Mouse (Mus musculus) skeletal muscle tissue, adult 2 months (tissue): ENCODE results near the gene Fam214a.

Source experiments
- DNase-seq: peaks from one replicate; pipeline ENCODE4 v3.0.0-alpha.2; 2012; ENCODE audit warnings: low read depth, low spot score

The Fam214a gene

DNA sequence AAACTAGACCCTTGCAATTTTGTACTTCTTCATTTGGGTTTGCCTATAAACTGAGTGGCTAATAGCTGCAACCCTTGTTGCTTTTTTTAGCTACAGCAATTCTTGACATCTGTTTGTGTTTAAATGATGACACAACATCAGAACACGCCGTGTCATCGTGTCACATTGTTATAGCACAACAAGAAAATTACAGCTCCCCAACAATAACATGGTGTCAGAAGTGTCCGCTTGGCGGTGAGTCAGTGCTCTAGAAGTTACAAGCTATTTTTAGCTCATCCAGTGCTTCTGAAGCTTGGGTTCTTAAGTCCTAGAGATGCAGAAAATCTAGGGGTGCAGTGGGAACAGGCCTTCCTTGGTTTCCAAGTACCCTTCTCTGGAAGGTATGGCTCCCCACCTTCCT lies 578 bp upstream of the Fam214a start:
- DNase-seq: peak; percentile 47

- peak; percentile 84 for DNase-seq
Measured at GRCm38 (mm10) chr9:74953265-74953958, 728 bp downstream of the Fam214a start.

DNA sequence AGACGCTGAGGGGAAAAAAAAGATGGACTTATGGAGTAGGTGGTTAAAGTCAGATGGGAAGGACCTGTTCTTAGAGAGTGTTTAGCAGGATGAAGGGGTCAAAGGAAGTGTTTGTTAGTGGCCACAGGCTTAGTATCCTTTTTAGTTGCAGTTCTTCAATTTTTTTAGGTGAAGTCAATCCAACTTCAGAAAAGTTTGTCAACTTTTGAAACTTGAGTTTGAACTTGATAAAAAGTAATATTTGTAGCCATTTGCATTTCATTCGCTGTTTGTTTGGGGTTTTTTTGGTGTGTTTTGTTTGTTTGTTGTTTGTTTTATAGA lies 1.2 kb downstream of the Fam214a start:
- no peak for DNase-seq

- DNase-seq: no peak
Measured at GRCm38 (mm10) chr9:74954387-74954786, 1.7 kb downstream of the Fam214a start.

GRCm38 (mm10) chr9:74960630-74961029 lies 7.9 kb downstream of the Fam214a start:
- DNase-seq: no peak

GRCm38 (mm10) chr9:74961073-74961575 lies 8.4 kb downstream of the Fam214a start:
- DNase-seq: no peak

- no peak for DNase-seq
Measured at GRCm38 (mm10) chr9:74963953-74964352, 11.3 kb downstream of the Fam214a start.

DNA sequence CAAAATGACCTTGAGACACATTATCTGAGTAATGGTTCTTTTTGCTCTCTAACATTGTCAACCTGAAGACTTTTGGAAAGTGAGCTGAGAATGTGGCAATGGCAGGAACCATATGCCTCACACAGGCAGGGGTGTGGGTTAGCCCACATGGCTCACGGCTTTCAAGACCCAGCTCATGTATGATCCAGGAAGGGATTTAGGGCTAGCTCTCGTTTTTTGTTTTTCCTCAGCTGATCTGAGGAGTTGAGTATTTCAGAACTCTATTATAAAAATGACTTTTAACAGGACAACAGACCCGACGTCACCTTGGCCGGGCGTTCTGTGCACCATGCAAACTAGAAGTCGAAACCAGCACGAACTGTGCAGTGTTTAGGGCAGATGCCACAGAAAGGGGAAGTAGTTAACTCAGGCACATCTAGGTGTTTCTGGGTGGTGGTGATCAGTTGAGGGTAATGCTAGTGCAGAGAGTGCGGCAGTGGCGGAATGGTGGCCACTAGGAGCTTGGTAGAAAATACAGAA lies 12.2 kb downstream of the Fam214a start:
- no peak for DNase-seq

- no peak for DNase-seq
Measured at GRCm38 (mm10) chr9:74966200-74966599, 13.5 kb downstream of the Fam214a start.

- no peak for DNase-seq
Measured at GRCm38 (mm10) chr9:74968647-74969428, 16.2 kb downstream of the Fam214a start.

DNA sequence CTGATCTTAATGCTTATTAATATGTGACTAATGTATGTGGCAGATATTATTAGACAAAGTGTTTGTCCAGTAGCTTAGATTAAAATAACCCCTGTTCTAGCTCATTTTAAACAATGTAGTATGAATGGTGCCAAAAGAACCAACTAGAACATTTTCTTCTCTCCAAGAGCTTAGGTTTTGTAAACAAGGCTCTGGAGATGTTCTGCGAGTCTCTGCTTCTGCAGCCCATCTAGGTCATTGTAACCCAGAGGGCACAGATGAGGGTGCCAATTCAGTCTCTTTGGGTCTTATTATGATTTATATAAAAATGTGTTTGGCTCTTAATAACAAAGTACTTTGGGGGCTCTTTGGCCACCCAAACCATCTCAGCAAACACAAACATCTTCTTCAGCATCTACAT lies 17.9 kb downstream of the Fam214a start:
- DNase-seq: no peak

- no peak for DNase-seq
Measured at GRCm38 (mm10) chr9:74971191-74971976, 18.7 kb downstream of the Fam214a start.

GRCm38 (mm10) chr9:74972736-74973135 lies 20.1 kb downstream of the Fam214a start:
- DNase-seq: no peak

DNA sequence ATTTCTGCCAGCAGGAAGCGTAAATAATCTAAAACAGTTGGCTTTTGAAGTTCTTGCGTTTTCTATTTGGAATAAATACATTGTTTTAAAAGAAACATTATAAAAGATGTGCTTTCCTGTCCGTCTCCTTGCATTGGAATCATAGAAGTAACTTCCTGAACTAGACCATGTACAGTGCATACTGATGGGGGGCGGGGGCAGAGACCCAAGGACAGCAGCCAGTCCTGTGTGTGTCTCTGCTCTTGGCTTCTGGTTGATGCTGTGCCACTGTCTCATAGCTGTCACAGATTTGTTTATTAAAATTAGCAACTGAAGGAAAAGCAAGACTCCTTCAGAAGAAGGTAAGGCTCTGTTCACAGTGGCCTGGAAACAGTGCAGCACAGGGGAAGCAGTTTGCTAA lies 20.5 kb downstream of the Fam214a start:
- DNase-seq: no peak

DNA sequence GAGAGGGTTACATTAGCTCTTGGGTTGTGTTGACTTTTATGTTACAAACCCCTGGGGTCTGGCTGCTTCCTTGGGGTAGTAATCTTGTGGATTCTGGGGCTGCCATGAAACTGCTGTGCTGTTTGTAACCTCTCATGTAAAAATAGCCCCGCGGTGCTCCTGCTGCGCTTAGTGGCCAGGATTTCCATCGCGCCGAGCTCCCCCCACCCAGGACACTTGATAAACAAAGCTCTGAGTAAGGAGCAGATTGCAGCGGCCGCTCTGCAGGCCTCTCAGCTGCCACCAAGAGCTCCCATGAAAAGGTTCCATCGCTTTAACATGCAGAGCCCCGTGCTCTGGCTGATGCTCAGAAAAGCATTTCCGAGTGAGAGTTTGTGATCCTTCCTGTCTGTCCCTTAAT lies 22.1 kb downstream of the Fam214a start:
- peak; percentile 49 for DNase-seq

- peak; percentile 44 for DNase-seq
Measured at GRCm38 (mm10) chr9:74975416-74975815, 22.7 kb downstream of the Fam214a start.

DNA sequence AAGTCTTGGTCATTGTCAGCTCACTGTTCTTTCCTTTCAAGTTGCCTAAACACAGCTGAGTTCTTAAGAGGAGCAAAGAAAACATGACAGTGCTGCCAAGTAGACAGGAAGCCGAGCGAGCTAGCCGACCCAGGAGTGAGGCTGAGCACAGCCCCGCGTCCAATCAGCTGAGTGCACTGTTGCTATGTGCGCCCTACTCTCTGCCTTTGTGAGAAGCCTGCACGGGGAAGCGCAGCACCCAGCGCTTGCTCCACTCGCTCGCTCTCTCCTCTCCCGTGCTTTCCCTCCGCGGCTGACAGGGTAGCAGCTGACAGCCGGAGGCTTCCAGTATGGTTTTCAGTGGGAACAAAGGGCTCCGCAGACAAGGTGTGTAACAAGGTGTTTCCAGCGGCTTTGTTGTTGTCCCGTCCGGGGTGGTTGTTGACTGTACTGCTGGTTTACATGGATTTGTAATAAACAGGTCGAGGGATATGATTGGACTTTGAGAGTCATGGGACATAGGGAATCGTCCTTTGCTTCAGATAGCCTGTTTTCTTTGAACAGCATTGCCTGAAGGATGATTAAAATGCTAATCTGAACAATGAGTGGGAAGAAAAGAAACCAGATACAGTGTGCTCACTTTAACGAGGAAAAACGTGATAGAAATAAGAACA lies 23.4 kb downstream of the Fam214a start:
- peak; percentile 95 for DNase-seq

DNA sequence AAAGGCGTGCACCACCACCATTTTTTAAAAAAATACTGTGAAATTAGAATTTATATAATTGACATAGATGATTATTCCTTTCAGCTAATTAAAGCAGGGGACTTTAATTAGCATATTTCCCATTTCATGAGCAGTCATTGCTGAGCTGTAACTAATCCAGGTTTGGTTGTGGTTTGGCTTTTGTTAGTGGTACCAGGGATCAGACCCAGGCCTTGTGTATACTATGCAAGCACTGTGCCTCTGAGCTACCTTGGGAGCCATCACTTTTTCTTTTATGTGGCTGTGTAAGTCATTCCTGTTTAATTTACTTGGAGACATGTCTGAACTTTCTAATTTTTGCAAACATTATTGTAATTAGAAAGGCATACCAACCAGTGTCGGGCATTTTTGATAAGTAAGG lies 24.6 kb downstream of the Fam214a start:
- no peak for DNase-seq

DNA sequence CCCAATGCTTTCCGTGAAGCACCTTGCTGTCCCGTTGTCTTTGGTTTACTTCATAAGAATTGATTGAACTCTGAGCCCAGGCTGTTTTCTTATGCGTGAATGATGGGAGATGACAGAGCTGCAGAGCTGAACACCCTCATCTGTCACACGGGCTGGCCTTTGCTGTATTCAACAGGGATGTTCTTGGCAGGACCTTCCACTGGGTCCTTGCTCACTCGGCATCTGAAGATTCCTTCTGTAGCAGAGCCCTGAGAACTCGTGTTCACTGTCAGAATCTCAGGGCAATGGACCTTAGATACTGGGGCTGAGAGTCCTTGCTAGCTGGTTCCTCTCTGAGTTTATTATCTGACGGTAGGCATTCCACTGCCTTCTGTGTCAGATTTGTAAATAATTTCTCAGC lies 25.3 kb downstream of the Fam214a start:
- DNase-seq: no peak

- DNase-seq: no peak
Measured at GRCm38 (mm10) chr9:74978868-74979267, 26.2 kb downstream of the Fam214a start.

DNA sequence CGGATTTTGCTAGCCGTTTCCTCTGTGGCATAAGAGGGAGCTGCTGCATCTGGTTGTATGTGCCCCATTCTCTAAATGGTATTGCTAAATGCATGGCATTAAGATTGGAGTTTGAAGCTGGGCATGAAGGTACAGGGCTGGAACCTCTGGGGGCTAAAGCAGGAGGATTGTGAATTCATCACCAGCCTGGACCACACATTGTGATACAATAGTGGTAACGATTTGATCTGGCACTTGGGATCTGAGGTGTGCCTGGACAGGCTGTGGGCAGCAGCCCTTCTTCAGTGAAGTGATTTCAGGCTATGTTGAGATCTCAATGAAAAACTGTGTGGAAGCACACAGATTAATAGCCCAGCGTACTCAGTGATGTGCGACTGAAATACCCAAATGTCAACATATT lies 26.7 kb downstream of the Fam214a start:
- DNase-seq: no peak

- no peak for DNase-seq
Measured at GRCm38 (mm10) chr9:74979866-74980265, 27.2 kb downstream of the Fam214a start.
